Mouse (Mus musculus) retina, adult 2 months (tissue): ENCODE measurements around the gene Camsap1.

ENCODE experiments used
- DNase-seq: peaks from one replicate; pipeline ENCODE4 v3.0.0-alpha.2; 2012; ENCODE audit warnings: low read depth, low spot score

Gene Camsap1

GRCm38 (mm10) chr2:25978997-25979396, 4.1 kb downstream of the Camsap1 start:
- DNase-seq = no peak

GRCm38 (mm10) chr2:25977587-25978239, 5.4 kb downstream of the Camsap1 start:
- DNase-seq = peak; percentile 75

- DNase-seq = no peak
These were observed 7.8 kb downstream of the Camsap1 start for GRCm38 (mm10) chr2:25975141-25975770.

GRCm38 (mm10) chr2:25970426-25970825, 12.7 kb downstream of the Camsap1 start:
- DNase-seq = no peak

GRCm38 (mm10) chr2:25969319-25969718, 13.8 kb downstream of the Camsap1 start:
- DNase-seq = no peak

- DNase-seq = no peak
These were observed 33.8 kb downstream of the Camsap1 start for GRCm38 (mm10) chr2:25949291-25949690.

- DNase-seq = no peak
These were observed 35.1 kb downstream of the Camsap1 start for GRCm38 (mm10) chr2:25947950-25948349.

GRCm38 (mm10) chr2:25943822-25944221, 39.3 kb downstream of the Camsap1 start:
- DNase-seq = no peak

GRCm38 (mm10) chr2:25940503-25940902, 42.6 kb downstream of the Camsap1 start:
- no peak for DNase-seq

GRCm38 (mm10) chr2:25931249-25931859, 51.7 kb downstream of the Camsap1 start:
- DNase-seq = no peak

GRCm38 (mm10) chr2:25927821-25928220, 55.3 kb downstream of the Camsap1 start:
- DNase-seq = no peak

GRCm38 (mm10) chr2:25924934-25925333, 58.1 kb downstream of the Camsap1 start:
- DNase-seq = no peak

GRCm38 (mm10) chr2:25923799-25924198, 59.3 kb downstream of the Camsap1 start:
- DNase-seq = no peak

GRCm38 (mm10) chr2:25919972-25920371, 63.1 kb downstream of the Camsap1 start:
- no peak for DNase-seq

- no peak for DNase-seq
These were observed 64.7 kb downstream of the Camsap1 start for GRCm38 (mm10) chr2:25918408-25918807.

- DNase-seq = no peak
These were observed 68.3 kb downstream of the Camsap1 start for GRCm38 (mm10) chr2:25914821-25915220.

GRCm38 (mm10) chr2:25914201-25914600, 68.9 kb downstream of the Camsap1 start:
- no peak for DNase-seq

- peak; percentile 6 for DNase-seq
These were observed 69.8 kb downstream of the Camsap1 start for GRCm38 (mm10) chr2:25913247-25913646.

- no peak for DNase-seq
These were observed 73.2 kb downstream of the Camsap1 start for GRCm38 (mm10) chr2:25909872-25910271.

- DNase-seq = no peak
These were observed 84.1 kb downstream of the Camsap1 start for GRCm38 (mm10) chr2:25898970-25899369.

GRCm38 (mm10) chr2:25892440-25892839, 90.6 kb downstream of the Camsap1 start:
- DNase-seq = no peak

GRCm38 (mm10) chr2:25888144-25888543, 94.9 kb downstream of the Camsap1 start:
- no peak for DNase-seq

GRCm38 (mm10) chr2:25887226-25887625, 95.9 kb downstream of the Camsap1 start:
- DNase-seq = no peak
